Mouse (Mus musculus): Measurements from ENCODE around the gene Akip1.

Gene Akip1

GRCm38 (mm10) chr7:109703190-109704015 lies at the start of gene Akip1, which contains the start of gene St5:
Gene Akip1 (plus strand): TSS chr7:109703690.
Gene St5 (minus strand): TSS chr7:109703605.
- peak; percentile 91 for DNase-seq

DNA sequence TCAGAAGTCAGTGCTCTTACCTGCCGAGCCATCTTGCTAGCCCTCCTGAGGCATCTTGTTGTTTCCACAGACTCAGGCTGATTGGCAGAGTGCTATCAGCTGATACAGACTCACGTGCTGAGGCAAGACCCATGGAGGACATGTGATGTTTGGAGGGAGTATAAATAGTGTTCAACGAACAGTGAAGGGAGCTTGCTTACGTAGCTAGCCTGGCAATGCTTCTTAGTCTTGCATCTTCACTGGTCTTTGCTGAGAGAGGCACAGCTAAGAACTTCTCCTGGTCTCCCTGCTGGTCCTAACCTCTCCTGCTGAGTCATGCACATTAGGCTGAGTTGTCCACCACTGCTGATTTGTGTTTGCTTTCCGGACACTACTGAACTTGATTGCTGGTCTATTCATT lies 48.6 kb upstream of the Akip1 start:
- DNase-seq: no peak

DNA sequence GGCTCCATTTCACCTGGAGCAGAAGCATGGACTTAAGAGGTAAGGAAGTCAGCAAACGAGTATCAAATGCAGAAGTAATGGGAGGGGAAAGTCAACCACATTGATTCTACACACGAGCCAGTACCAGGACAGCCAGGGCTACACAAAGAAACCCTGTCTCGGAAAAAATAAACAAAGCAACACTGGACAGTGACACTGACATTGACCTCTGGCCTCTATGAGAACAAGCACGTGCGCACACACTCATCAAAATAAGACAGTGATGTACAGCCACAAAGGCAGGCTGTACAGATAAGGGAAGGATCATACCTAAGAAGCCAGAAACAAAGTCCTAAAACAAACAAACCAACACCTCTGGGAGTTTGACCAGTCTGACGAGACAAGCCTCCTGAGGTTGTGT lies 45.6 kb upstream of the Akip1 start:
- no peak for DNase-seq

DNA sequence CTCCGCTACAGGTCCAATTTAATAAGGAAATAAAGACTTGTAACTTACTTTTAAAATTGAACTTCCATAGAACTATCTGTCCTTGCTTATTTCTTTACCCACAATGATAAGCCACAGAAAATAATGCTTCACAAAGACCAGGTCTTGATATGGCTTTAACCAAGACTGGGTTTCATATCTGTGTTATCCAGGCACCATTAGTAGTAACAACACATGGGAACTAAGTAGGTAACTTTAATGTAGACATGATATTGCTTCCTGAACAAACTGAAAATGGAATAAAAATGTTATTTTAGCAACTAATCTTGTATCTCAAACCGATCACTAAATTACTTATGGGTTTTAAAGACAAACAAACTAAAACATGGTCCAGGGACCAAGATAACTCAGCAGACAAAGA lies 44.2 kb upstream of the Akip1 start:
- no peak for DNase-seq

DNA sequence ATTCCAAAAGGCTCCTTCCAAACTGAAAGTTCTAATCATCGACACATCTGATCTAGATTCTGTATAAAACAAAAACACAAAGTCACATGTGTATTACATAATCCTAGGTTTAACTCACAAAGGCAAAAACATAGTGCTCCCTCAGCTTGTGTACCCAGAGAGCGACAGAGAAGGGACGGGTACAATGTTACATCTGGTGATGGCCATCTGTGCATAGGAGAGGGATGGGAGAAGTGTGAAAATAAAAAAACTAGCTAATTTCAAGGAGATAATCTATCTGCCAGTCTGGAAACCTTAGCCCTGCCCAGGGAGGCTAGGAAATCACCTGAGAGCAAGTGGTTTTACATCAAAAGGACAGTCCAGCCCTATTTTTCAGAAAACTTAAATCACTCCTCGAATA lies 40.9 kb upstream of the Akip1 start:
- DNase-seq: peak; percentile 10

- no peak for DNase-seq
Measured at GRCm38 (mm10) chr7:109666664-109667063, 36.8 kb upstream of the Akip1 start.

GRCm38 (mm10) chr7:109669426-109670170 lies 33.9 kb upstream of the Akip1 start:
- DNase-seq: no peak

- peak; percentile 58 for DNase-seq
Measured at GRCm38 (mm10) chr7:109671581-109672471, 31.7 kb upstream of the Akip1 start.

- DNase-seq: no peak
Measured at GRCm38 (mm10) chr7:109674944-109675628, 28.4 kb upstream of the Akip1 start.

DNA sequence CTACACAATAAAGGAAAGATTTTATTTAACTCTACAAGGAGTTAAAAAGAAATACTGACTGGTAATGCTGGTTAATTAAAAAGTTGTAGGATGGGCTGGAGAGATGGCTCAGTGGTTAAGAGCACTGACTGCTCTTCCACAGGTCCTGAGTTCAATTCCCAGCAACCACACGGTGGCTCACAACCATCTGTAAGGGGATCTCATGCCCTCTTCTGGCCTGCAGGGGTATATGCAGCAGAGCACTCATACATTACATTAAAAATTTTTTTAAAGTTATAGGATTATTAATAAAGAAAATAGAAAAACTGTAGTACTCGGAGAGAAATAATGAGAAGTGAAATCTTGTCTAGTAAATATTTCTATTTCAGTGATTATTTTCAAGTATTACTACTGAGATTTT lies 23.2 kb upstream of the Akip1 start:
- DNase-seq: no peak

GRCm38 (mm10) chr7:109680879-109681278 lies 22.6 kb upstream of the Akip1 start:
- DNase-seq: no peak

GRCm38 (mm10) chr7:109686585-109687128 lies 16.8 kb upstream of the Akip1 start:
- DNase-seq: no peak

- no peak for DNase-seq
Measured at GRCm38 (mm10) chr7:109690101-109690500, 13.4 kb upstream of the Akip1 start.

DNA sequence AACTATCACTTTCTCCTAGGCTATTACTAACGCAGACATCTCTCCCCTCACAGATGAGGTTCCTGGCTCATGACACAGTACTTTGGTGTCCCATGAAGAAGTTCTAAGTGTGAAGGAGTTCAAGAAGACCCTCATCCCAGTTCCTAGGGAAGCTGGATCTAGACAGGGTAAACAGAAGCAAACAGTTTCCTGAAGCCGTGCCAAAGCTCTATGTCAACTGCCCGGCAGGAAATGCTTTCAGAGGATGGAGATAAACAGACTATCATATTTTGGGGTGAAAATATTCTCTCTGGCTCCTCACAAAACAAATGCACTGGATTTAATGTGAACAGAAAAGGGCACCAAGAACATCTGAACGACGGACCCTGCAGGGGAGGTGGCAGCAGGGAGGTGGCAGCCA lies 12.5 kb upstream of the Akip1 start:
- DNase-seq: no peak

GRCm38 (mm10) chr7:109694576-109695338 lies 8.7 kb upstream of the Akip1 start:
- no peak for DNase-seq

- no peak for DNase-seq
Measured at GRCm38 (mm10) chr7:109695339-109695726, 8.2 kb upstream of the Akip1 start.

- DNase-seq: no peak
Measured at GRCm38 (mm10) chr7:109700213-109700612, 3.3 kb upstream of the Akip1 start.

DNA sequence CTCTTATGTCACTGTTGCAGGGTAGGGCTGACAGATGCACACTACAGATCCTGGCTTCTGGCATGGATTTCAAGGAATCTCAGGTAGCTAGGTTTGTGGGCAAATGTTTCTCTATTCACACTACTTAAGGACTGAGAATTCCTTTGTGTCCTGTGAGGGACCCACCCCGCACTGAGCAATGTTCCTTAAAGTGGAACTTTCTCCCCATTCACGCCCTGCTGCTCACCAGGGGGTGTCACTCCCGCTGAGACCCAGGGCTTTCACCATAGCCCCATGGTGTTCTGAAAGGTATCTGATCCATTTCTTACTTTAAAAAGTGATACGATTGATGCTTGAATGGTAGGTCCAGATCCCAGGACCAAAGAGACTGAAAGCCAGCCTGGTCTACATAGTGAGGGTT lies 769 bp upstream of the Akip1 start:
- DNase-seq: no peak

GRCm38 (mm10) chr7:109704016-109704377 lies 507 bp downstream of the Akip1 start:
- no peak for DNase-seq

DNA sequence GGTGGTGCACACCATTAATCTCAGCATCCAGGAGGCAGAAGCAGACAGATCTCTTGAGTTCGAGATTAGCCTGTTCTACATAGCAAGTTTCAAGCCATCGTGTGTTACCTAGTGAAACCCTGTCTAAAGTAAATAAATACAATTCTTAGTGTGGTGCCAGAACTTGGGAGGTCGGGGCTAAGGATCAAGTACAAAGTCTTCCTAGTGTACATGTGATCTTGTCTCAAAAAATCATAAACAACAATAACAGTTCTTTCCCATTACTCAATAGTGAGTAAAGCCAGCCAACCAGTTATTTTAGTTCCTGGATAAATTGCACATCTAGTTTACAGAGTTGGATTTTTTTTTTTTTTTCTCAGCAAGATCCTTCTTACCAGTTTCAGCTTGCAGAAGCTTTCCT lies 971 bp downstream of the Akip1 start:
- no peak for DNase-seq

DNA sequence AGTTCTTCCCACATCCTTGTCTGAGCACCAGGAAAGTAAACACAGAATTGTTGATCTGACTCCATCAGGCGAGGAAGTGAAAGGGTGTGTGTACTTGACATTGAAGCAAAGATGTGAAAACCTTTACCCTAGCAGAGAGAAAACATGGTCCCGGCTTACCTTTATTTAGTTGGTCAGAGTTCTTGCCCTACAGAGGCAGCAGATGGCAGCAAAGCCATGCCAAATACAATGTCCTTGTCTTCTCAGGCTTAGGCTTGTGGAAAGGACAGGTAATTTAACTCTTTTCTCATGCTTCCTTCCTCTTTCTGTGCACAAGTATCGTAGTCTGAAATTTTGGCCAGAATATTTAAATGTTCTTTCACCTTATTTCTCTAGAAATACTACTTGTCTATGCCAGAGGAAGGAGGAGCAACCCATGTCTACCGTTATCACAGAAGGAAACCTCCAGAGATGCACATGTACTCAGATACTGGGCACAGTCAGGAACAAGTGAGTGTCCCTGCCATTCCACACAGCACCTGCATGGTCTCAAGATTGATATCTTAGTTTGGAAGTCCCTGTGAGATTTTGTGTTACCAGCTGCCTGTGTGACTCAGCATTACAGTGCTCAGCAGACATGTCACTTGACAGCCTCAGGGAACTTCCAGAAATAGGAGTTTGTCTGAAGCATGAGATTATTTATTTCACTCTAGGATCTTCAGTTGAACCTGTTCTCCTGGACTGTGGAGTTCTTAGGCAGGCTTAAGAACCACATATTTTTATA lies 3.7 kb downstream of the Akip1 start:
- DNase-seq: peak; percentile 23
